Mouse (Mus musculus): ENCODE data around the gene Ccr7.

GRCm38 (mm10) chr11:99166241-99166640 lies 11.4 kb upstream of the Ccr7 start:
- TF ChIP-seq TCF12 (IDR thresholded peaks at IDR 0.05; ENCODE audit: low read depth, low read length) (no peak), MAX (IDR thresholded peaks at IDR 0.05; ENCODE audit: low read length) (no peak), POLR2A (IDR thresholded peaks at IDR 0.05; ENCODE audit: control insufficient read depth in 1 of 2, insufficient read depth in 1 of 2, low read depth in 1 of 2, low read length in 2 of 2, poor library complexity in 1 of 2) (no peak), GABPA (IDR thresholded peaks at IDR 0.05; ENCODE audit: low read depth, low read length) (no peak), CTCF (IDR thresholded peaks at IDR 0.05 in 2 of 3, conservative IDR thresholded peaks at IDR 0.05 in 1 of 3; ENCODE audit: control insufficient read depth in 1 of 3, insufficient read depth in 1 of 3, low read depth in 2 of 3, low read length in 3 of 3, poor library complexity in 1 of 3, severe bottlenecking in 1 of 3) (no peak), MEF2A (IDR thresholded peaks at IDR 0.05; ENCODE audit: extremely low read depth, insufficient replicate concordance, low read depth, low read length, poor library complexity, severe bottlenecking) (no peak), ZKSCAN1 (IDR thresholded peaks at IDR 0.05; ENCODE audit: low read depth, low read length) (no peak), ELF1 (IDR thresholded peaks at IDR 0.05; ENCODE audit: low read depth, low read length) (no peak), HCFC1 (IDR thresholded peaks at IDR 0.05; ENCODE audit: low read depth, low read length) (no peak), MAFK (IDR thresholded peaks at IDR 0.05; ENCODE audit: borderline replicate concordance, low read depth, low read length) (no peak), KAT2A (conservative IDR thresholded peaks at IDR 0.05; ENCODE audit: low read depth, low read length) (no peak), E2F4 (IDR thresholded peaks at IDR 0.05; ENCODE audit: borderline replicate concordance, low read depth, low read length) (no peak)

Data from MEL (cell line).